Mouse (Mus musculus) Muller cell, postnatal 12 days (primary cell): ENCODE results near the gene Hs3st4.

Source experiments
- DNase-seq: peaks from one replicate; pipeline ENCODE4 v3.0.0-alpha.2; 2015; ENCODE audit errors: inconsistent ontology term

Gene Hs3st4

GRCm38 (mm10) chr7:124341510-124341909 lies 358.8 kb downstream of the Hs3st4 start:
- DNase-seq: no peak

DNA sequence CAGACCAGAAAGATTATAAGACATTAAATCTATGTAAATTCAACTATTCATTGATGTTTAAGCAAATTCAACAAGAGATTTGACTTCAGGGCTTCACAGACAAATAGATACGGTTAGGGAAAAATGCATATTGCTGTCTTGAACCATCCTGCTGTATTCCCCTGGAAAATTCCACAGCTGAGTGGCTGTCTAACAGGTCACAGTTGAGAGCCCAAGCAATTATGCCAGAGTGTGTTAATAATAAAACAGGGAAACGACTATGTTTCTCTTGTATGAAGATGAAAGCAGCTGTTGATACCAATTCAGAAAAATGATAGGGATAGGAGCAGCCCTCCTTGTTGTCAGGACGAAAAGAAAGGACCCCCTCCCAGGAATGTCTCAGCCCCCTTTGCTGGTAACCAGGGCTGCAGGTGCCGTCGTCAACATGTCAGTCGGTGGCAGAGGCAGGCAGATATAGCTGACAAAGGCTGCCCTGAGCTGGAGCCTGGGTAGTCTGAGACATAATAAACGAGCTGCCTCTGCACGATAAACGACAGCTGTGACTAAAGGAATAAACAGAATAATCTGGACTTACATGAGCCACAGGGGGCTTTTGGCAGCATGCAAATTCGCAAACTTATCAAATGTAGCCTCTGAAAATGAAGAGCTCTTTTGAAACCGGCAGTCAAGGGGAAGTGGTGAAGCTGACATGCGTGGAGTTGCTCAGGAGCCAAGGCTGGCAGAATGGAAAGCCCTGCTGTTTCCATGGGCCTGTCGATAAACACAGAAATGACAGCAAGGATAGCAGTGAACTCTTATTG lies 364.7 kb downstream of the Hs3st4 start:
- DNase-seq: no peak

- no peak for DNase-seq
Observed at GRCm38 (mm10) chr7:124354035-124354434, 371.4 kb downstream of the Hs3st4 start.

DNA sequence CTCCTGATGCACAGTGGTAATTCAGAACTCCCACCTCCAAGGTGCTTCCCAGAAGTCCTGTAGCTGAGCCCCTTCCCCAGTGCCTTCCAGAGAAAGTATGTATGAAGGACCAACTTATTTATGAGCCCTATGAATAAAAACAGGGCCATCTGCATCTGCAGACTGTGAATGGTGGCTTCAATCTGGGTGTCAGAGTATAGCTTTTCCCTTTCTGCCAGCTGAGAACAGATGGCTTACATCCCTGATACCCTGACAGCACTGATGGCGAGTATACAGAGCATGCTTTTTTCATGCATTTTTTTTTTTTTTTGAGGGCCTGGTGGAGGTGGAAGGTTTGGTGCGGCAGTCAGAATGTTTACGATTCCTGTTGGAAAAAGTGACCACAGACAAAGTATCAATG lies 375.4 kb downstream of the Hs3st4 start:
- DNase-seq: no peak

GRCm38 (mm10) chr7:124359836-124360235 lies 377.2 kb downstream of the Hs3st4 start:
- no peak for DNase-seq

- no peak for DNase-seq
Observed at GRCm38 (mm10) chr7:124372297-124372696, 389.6 kb downstream of the Hs3st4 start.

DNA sequence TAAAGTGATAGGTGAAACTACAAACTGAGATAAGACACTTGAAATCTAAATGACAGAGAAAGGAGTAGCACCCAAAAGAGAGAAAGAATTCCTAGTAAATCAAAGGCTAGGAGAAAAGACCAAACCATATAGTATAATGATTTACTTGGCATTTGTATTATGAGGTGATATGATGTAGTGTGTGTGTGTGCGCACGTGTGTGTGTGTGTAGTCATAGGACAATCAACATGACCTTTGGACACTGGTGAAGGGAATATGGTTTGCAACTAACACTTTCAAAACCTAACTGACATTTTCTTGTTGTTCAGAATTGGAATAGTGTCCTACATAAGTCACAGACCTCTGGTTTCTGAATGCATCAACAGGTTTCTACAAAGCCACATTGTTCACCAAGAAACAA lies 390.0 kb downstream of the Hs3st4 start:
- DNase-seq: peak; percentile 17

- DNase-seq: no peak
Observed at GRCm38 (mm10) chr7:124383489-124383888, 400.8 kb downstream of the Hs3st4 start.

DNA sequence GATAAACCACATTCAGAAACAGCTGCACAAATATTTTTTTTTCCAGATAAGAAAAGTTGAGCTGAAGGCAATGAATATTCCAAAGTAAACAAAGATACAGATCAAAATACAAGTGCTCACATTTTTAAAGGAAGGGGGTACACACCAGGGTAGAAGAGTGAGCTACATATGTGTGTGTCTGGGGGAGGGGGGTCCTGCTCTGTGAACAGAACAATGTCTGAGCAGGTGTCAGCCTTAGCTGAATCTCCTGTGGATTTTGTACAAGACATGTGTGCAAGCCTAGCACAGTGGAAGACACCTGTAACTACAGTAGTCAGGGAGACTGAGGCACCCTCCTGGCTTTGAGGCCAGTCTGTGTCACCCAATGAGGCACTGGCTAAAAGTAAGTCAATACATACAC lies 416.5 kb downstream of the Hs3st4 start:
- no peak for DNase-seq

- DNase-seq: no peak
Observed at GRCm38 (mm10) chr7:124426951-124427350, 444.3 kb downstream of the Hs3st4 start.
